Mouse (Mus musculus) urinary bladder, postnatal 25 days (tissue): ENCODE results near the gene Syn3.
"Not testable (repeated sequence)": the region's sequence is repeated elsewhere in the genome, so short reads cannot be mapped to it uniquely, and the experiment has no call there.

Source experiments
- DNase-seq: peaks from one replicate; pipeline ENCODE4 v3.0.0; 2022; ENCODE audit warnings: low spot score

The Syn3 gene

GRCm38 (mm10) chr10:86149029-86149818 is 349.5 kb downstream of the Syn3 start:
- no peak for DNase-seq

DNA sequence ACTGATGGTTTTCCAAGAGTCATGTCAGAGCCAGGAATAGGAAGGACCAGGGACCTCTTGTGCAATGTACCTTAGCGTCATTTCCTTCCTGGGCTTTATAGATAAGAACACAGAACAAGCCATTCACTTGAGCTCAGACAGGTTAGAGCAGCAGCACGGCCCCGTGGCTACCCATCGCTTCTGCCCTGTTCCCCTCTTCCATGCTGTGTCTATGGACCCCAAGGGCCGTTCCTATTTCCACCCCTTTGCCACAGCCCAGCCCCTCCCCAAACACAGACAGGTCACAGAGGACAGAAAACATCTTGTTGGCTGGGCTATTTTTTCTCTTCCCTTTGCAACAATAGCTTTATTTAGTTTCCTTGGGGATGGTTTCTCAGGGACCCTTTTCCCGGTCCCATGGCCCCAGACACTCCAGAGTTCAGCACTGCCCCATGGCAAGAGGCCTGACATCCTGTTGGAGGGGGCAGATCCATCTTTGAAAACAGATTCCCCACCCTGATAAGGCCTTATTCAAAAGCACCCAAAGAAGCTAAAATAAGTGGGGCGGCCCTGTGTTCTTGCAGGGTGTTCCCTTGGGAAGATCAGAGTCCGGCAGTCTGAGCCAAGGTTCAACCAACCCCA is 359.5 kb downstream of the Syn3 start:
- no peak for DNase-seq

GRCm38 (mm10) chr10:86137589-86138173 is 361.0 kb downstream of the Syn3 start:
- DNase-seq = no peak

- no peak for DNase-seq
Observed at GRCm38 (mm10) chr10:86137106-86137505, 361.6 kb downstream of the Syn3 start.

- DNase-seq = no peak
Observed at GRCm38 (mm10) chr10:86136249-86136648, 362.4 kb downstream of the Syn3 start.

- DNase-seq = no peak
Observed at GRCm38 (mm10) chr10:86134848-86135247, 363.8 kb downstream of the Syn3 start.

GRCm38 (mm10) chr10:86134336-86134735 is 364.4 kb downstream of the Syn3 start:
- DNase-seq = no peak

DNA sequence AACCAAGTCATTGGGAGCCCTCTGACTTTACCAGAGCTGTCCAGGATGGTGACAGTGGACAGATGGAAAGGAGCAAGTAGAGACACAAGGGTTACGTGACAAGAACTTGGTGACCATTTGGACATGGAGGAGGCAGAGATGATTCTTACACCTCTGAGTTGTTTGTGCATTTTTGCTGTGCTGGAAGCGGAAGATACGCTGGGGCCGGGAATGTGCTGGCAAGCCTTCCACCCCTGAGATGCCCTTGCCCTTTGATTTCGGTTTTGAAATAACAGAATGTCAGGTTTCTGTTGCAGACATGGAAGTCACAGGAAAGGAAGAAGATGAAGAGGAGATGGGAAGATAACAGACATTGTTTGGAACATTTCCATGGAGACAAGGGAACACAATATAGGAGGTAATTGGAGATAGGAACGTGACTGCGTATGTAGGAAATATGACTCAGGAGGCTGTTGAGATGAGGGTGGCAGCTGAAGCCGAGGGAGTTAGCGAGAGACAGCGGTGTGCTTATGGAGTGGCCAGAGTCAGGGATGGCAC is 366.2 kb downstream of the Syn3 start:
- DNase-seq = no peak

- DNase-seq = no peak
Observed at GRCm38 (mm10) chr10:86129046-86129445, 369.6 kb downstream of the Syn3 start.

- DNase-seq = no peak
Observed at GRCm38 (mm10) chr10:86126478-86126877, 372.2 kb downstream of the Syn3 start.

DNA sequence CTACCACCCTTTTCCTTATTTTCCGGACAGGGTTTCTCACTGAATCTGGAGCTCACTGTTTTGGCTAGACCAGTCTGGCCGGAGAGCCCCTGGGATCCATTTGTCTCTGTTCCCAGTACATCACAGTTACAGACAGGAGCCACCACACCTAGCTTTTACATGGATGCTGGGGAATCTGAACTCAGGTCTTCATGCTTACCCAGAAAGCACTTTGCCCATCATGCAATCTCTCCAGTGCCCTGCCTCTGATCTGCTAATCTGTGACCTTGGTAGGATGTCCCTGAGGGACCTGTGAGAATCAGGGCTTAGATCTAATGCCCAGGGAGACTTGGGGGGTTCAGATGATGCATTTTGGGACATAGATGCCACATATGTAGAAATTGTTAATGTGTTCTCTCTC is 373.3 kb downstream of the Syn3 start:
- no peak for DNase-seq

- DNase-seq = no peak
Observed at GRCm38 (mm10) chr10:86124115-86124514, 374.6 kb downstream of the Syn3 start.

DNA sequence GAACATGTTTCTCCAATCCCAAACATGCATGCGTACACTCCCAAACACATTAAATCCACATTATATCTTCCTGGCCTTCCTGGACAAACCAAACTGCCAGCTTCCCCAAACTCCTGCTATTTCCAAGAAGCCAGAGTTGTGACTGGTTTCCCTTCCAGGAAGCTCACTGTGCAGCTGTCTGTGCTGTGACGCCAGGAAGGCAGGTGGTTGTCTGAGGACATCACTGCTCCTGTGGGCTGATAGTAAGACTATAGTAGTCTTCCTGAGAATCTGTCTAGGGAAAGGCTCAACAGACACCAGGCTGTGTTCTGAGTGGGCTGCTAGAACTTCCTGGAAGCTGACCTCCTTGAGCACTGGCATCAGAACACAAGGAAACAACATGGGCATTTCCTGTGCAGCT is 375.5 kb downstream of the Syn3 start:
- no peak for DNase-seq

- DNase-seq = not testable (repeated sequence)
Observed at GRCm38 (mm10) chr10:86122456-86122855, 376.2 kb downstream of the Syn3 start.

DNA sequence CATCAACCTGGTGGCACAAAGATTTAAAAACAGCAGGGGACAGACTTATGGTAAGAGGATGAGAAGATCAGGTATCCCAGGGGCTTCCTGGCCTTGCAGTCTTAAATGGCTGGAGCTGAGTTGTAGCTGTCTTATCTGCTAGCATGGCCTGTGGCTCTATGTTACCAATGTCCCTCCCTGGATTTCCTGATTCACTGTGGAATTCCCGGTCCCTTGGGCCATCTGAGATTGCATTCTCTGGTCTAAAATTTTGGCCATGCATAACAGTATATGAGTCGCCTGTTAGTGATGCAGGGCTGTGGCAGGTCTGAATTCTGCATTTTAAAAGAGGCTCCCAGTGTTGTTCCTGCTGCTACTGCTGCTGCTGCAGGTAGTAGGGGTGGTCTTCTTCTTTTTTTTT is 382.4 kb downstream of the Syn3 start:
- DNase-seq = no peak

DNA sequence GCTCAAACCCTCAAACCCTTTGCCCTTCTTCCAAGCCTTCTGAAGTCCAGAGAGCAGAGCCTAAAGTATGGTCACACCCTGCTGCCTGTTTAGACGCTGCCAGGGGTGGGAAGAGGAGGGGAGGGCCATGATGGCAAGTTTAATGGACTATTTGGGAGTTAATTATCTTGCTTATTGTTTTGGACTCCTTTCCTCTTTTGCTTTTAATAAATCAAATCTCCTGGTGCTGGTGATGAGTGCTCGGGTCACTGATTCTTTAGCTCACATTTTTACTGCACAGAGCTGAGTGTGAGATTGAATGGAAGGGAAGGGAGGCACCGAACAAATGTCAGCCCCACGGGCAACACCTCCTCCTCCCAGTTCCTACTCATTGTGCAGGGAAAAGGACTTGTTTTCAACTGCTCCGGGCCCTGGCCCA is 384.3 kb downstream of the Syn3 start:
- no peak for DNase-seq

- DNase-seq = no peak
Observed at GRCm38 (mm10) chr10:86108797-86109196, 389.9 kb downstream of the Syn3 start.

- no peak for DNase-seq
Observed at GRCm38 (mm10) chr10:86107681-86108080, 391.0 kb downstream of the Syn3 start.

DNA sequence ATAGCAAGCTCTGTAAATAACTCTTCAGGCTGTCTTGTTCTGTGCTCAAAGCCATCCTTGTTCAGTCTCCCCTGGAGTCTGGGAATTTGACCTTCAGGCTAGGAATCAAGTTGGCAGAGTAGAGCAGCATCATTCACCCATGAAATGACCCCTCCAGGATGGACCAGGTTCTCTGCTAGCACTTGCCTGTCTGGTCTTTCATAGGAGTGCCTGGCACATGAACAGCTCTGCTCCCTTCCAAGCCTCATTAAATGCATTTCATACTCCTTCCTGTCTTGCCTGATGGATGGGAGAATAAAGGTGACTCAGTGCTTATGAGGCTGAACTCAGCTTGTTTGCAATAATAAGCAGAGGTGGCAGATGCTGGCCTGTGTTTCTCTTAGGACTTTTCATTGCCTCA is 394.7 kb downstream of the Syn3 start:
- DNase-seq = no peak

GRCm38 (mm10) chr10:86100281-86100851 is 398.3 kb downstream of the Syn3 start:
- DNase-seq = peak; percentile 29

DNA sequence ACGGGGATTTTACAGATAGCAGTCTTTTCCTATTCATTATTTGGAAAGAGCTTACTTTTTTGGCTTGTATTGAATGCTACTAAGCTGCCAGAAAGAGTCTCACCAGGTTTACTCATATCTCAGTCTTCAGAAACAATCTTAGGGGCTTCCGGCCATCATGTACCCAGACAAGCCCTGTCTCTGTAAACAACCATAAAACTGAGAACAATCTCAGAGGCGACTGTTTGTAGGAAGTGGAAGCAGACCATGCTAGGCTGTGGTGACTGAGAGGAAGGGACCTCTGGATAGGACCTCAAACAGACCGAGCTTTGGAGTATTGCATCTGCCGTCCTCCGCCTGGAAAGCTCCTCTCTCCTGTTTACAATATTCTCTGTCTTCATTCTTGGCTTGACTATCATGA is 400.3 kb downstream of the Syn3 start:
- DNase-seq = no peak

GRCm38 (mm10) chr10:86093109-86094035 is 405.3 kb downstream of the Syn3 start:
- no peak for DNase-seq
